Mouse (Mus musculus): Measurements from ENCODE around the gene Tbc1d9b. TPM values are rescaled to one million over a fixed set of nuclear protein-coding genes. Genes with fewer than 3 reads are reported as not detected.

Gene Tbc1d9b
- total and polyA plus RNA-seq, 2 experiments, result 19.5 to 30.5 TPM

GRCm38 (mm10) chr11:50203302-50203827, 72.2 kb downstream of the Tbc1d9b start:
- H3K27me3 ChIP-seq (ENCODE audit: control insufficient read depth, insufficient read depth, low read length), result no peaks in the 10 kb centered on the region
- no peak for DNase-seq (ENCODE audit: extremely low read depth, low read depth, low spot score)
- peak overlapping the region; percentile 62 for H3K27ac ChIP-seq (replicated peaks; ENCODE audit: insufficient read depth, low read depth, low read length)
- H3K9ac ChIP-seq (ENCODE audit: low read depth, low read length), result peak overlapping the region; percentile 22
- peaks cover 3% of the 10 kb centered on the region; the same call in 1 of the 2 replicates for H3K79me2 ChIP-seq (ENCODE audit: control insufficient read depth, insufficient read depth, low read length)
- H3K4me1 ChIP-seq (ENCODE audit: control insufficient read depth, insufficient read depth, low read length), result peaks cover 69% of the 10 kb centered on the region
- no peak overlapping the region for H3K4me3 ChIP-seq (ENCODE audit: insufficient read depth, low read depth, low read length)
- TF ChIP-seq CTCF (IDR thresholded peaks at IDR 0.05; ENCODE audit: low read depth, low read length) (no peak), POLR2A (IDR thresholded peaks at IDR 0.05; ENCODE audit: extremely low read depth, insufficient read depth, low read length) (no peak)
- WGBS, result 50% methylated on average over 9 of the region's 9 CpGs
- H3K36me3 ChIP-seq (ENCODE audit: control insufficient read depth, insufficient read depth, low read length), result peaks cover 74% of the 10 kb centered on the region

GRCm38 (mm10) chr11:50205434-50205833, 74.2 kb downstream of the Tbc1d9b start:
- Histone ChIP-seq H3K4me3 (ENCODE audit: insufficient read depth, low read depth, low read length) (no peak overlapping the region), H3K9ac (ENCODE audit: low read depth, low read length) (no peak overlapping the region), H3K4me1 (ENCODE audit: control insufficient read depth, insufficient read depth, low read length) (peaks cover 64% of the 10 kb centered on the region), H3K27me3 (ENCODE audit: control insufficient read depth, insufficient read depth, low read length) (no peaks in the 10 kb centered on the region), H3K36me3 (ENCODE audit: control insufficient read depth, insufficient read depth, low read length) (peaks cover 65% of the 10 kb centered on the region), H3K27ac (replicated peaks; ENCODE audit: insufficient read depth, low read depth, low read length) (peak overlapping the region; percentile 75), H3K79me2 (ENCODE audit: control insufficient read depth, insufficient read depth, low read length) (peaks cover 14% of the 10 kb centered on the region; the same call in 1 of the 2 replicates)
- peak; percentile 89 for DNase-seq (ENCODE audit: extremely low read depth, low read depth, low spot score)
- WGBS, result 25% methylated on average over 3 of the region's 3 CpGs
- TF ChIP-seq POLR2A (IDR thresholded peaks at IDR 0.05; ENCODE audit: extremely low read depth, insufficient read depth, low read length) (no peak), CTCF (IDR thresholded peaks at IDR 0.05; ENCODE audit: low read depth, low read length) (no peak)

GRCm38 (mm10) chr11:50206037-50206436, 74.8 kb downstream of the Tbc1d9b start:
- TF ChIP-seq CTCF (IDR thresholded peaks at IDR 0.05; ENCODE audit: low read depth, low read length), result no peak
- no peak for TF ChIP-seq POLR2A (IDR thresholded peaks at IDR 0.05; ENCODE audit: extremely low read depth, insufficient read depth, low read length)
- Histone ChIP-seq H3K36me3 (ENCODE audit: control insufficient read depth, insufficient read depth, low read length) (peaks cover 60% of the 10 kb centered on the region), H3K4me3 (ENCODE audit: insufficient read depth, low read depth, low read length) (no peak overlapping the region), H3K9ac (ENCODE audit: low read depth, low read length) (no peak overlapping the region), H3K4me1 (ENCODE audit: control insufficient read depth, insufficient read depth, low read length) (peaks cover 59% of the 10 kb centered on the region), H3K79me2 (ENCODE audit: control insufficient read depth, insufficient read depth, low read length) (peaks cover 14% of the 10 kb centered on the region; the same call in 1 of the 2 replicates), H3K27me3 (ENCODE audit: control insufficient read depth, insufficient read depth, low read length) (no peaks in the 10 kb centered on the region), H3K27ac (replicated peaks; ENCODE audit: insufficient read depth, low read depth, low read length) (peak overlapping the region; percentile 75)
- DNase-seq (ENCODE audit: extremely low read depth, low read depth, low spot score), result peak; percentile 66
- WGBS, result 8% methylated on average over 2 of the region's 2 CpGs

GRCm38 (mm10) chr11:50207344-50207743, 76.1 kb downstream of the Tbc1d9b start:
- WGBS, result 94% methylated on average over 14 of the region's 14 CpGs
- peaks cover 14% of the 10 kb centered on the region; the same call in 1 of the 2 replicates for H3K79me2 ChIP-seq (ENCODE audit: control insufficient read depth, insufficient read depth, low read length)
- no peak for DNase-seq (ENCODE audit: extremely low read depth, low read depth, low spot score)
- peaks cover 54% of the 10 kb centered on the region for H3K4me1 ChIP-seq (ENCODE audit: control insufficient read depth, insufficient read depth, low read length)
- H3K4me3 ChIP-seq (ENCODE audit: insufficient read depth, low read depth, low read length), result no peak overlapping the region
- H3K27me3 ChIP-seq (ENCODE audit: control insufficient read depth, insufficient read depth, low read length), result no peaks in the 10 kb centered on the region
- no peak overlapping the region; the same call in 1 of the 2 replicates for H3K9ac ChIP-seq (ENCODE audit: low read depth, low read length)
- no peak for TF ChIP-seq CTCF (IDR thresholded peaks at IDR 0.05; ENCODE audit: low read depth, low read length)
- no peak for TF ChIP-seq POLR2A (IDR thresholded peaks at IDR 0.05; ENCODE audit: extremely low read depth, insufficient read depth, low read length)
- no peak overlapping the region for H3K27ac ChIP-seq (replicated peaks; ENCODE audit: insufficient read depth, low read depth, low read length)
- H3K36me3 ChIP-seq (ENCODE audit: control insufficient read depth, insufficient read depth, low read length), result peaks cover 50% of the 10 kb centered on the region

- H3K79me2 ChIP-seq (ENCODE audit: control insufficient read depth, insufficient read depth, low read length), result peaks cover 14% of the 10 kb centered on the region; the same call in 1 of the 2 replicates
- H3K9ac ChIP-seq (ENCODE audit: low read depth, low read length), result peak overlapping the region; percentile 5; the same call in 1 of the 2 replicates
- 69% methylated on average over 5 of the region's 5 CpGs for WGBS
- peaks cover 44% of the 10 kb centered on the region for H3K36me3 ChIP-seq (ENCODE audit: control insufficient read depth, insufficient read depth, low read length)
- no peak for TF ChIP-seq POLR2A (IDR thresholded peaks at IDR 0.05; ENCODE audit: extremely low read depth, insufficient read depth, low read length)
- TF ChIP-seq CTCF (IDR thresholded peaks at IDR 0.05; ENCODE audit: low read depth, low read length), result no peak
- H3K4me3 ChIP-seq (ENCODE audit: insufficient read depth, low read depth, low read length), result peak overlapping the region; percentile 2; the same call in 1 of the 2 replicates
- no peak overlapping the region for H3K27ac ChIP-seq (replicated peaks; ENCODE audit: insufficient read depth, low read depth, low read length)
- H3K4me1 ChIP-seq (ENCODE audit: control insufficient read depth, insufficient read depth, low read length), result peaks cover 58% of the 10 kb centered on the region
- no peak for DNase-seq (ENCODE audit: extremely low read depth, low read depth, low spot score)
- H3K27me3 ChIP-seq (ENCODE audit: control insufficient read depth, insufficient read depth, low read length), result no peaks in the 10 kb centered on the region
Observed at GRCm38 (mm10) chr11:50208039-50208438, 76.8 kb downstream of the Tbc1d9b start.

- H3K4me1 ChIP-seq (ENCODE audit: control insufficient read depth, insufficient read depth, low read length), result peaks cover 49% of the 10 kb centered on the region
- 1% methylated on average over 24 of the region's 24 CpGs for WGBS
- H3K27me3 ChIP-seq (ENCODE audit: control insufficient read depth, insufficient read depth, low read length), result no peaks in the 10 kb centered on the region
- no peak for TF ChIP-seq CTCF (IDR thresholded peaks at IDR 0.05; ENCODE audit: low read depth, low read length)
- no peak for TF ChIP-seq POLR2A (IDR thresholded peaks at IDR 0.05; ENCODE audit: extremely low read depth, insufficient read depth, low read length)
- peak; percentile 89 for DNase-seq (ENCODE audit: extremely low read depth, low read depth, low spot score)
- peaks cover 14% of the 10 kb centered on the region; the same call in 1 of the 2 replicates for H3K79me2 ChIP-seq (ENCODE audit: control insufficient read depth, insufficient read depth, low read length)
- peaks cover 30% of the 10 kb centered on the region for H3K36me3 ChIP-seq (ENCODE audit: control insufficient read depth, insufficient read depth, low read length)
- peak overlapping the region; percentile 96 for H3K27ac ChIP-seq (replicated peaks; ENCODE audit: insufficient read depth, low read depth, low read length)
- peak overlapping the region; percentile 97 for H3K9ac ChIP-seq (ENCODE audit: low read depth, low read length)
- peak overlapping the region; percentile 92 for H3K4me3 ChIP-seq (ENCODE audit: insufficient read depth, low read depth, low read length)
Observed at GRCm38 (mm10) chr11:50210101-50210504, 78.9 kb downstream of the Tbc1d9b start.

Data from liver, adult 2 months (tissue).